Mouse (Mus musculus) cerebellum, postnatal 14 days (tissue): ENCODE measurements around the gene Olfr984.

Experiments used
- DNase-seq, 2 experiments: peaks; one replicate each; pipeline ENCODE4 v3.0.0; 2021; ENCODE audit warnings: mixed read lengths in 2 of 2

The Olfr984 gene

DNA sequence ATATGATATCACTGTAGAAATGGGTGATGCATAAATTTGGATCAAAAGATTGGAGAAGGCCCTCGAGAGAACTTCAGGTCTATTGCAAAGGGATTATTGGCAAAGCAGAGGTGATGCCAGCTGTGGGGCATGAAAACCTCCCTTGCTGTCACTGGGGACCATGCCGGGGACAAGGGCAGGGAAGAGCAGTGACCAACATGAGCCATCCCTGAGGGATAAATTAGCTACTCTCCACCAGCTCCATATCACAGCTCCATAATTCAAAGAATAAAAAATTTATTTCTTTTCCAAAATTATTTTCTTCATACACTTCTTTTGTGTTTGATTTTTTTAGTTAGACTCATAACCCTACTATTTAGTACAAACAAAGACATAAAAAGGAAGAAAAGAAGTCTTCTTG is at the start of gene Olfr984:
TSS of gene Olfr984 (minus strand) at position 101 of the 400 bp plus-strand sequence.
- no peak for DNase-seq

DNA sequence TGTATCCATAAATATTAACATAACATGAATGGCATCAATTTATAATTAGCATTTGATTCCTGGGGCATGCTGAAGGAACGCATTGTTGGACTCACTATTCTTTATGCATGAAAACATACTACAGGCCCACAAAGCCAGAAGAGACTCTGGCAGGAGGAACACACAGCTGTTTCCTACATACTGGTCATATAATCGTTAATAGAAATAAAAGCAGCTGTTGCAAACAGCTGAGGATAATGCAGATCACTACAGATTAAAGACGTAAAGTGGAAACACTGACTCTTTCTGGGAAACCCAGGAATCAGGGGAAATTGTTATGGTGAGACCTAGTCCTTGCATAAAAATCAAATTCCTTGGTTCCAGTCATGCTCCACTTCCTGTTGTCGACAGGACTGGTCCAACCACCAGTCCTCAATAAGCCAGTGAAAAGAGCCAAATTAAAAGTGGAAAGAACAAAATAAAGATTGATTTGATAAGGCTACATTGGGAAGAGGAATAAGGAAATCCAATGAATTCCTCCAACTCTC is 41.2 kb upstream of the Olfr984 start:
- DNase-seq: no peak

DNA sequence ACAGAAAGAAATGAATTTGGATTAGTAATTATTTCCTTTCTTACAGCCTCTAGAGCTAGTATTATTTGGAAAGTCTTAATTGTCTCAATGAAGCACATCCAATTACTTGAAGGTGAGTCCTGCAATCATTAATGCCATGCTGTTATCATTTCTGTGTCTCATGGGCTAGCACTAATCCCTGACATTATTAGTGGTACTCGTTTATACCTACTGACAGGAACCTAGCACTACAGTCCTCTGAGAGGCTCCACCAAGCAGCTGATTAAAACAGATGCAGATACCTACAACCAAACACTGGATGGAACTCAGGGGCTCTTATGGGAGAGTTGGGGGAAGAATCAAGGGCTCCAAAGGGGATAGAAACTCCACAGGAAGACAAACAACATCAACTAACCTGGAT is 27.5 kb upstream of the Olfr984 start:
- DNase-seq: no peak

DNA sequence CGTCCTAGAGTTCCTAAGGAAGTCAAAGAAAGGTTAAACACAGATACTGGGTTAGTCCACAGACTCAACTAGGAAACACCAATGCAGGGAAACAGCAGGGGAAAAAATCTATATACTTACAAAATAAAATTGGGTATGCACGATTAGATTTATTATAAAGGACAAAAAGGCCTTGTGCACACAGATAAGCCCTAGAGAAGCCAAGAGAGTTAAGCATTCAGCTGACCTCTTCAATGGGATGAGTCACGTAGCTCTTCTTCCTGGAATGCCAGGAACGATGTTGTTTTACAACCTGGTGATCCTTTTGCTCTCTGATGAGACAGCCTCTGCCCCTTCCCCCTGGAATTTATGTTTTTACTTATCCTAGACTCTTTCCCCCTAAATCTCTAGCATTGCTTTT is 25.5 kb upstream of the Olfr984 start:
- no peak for DNase-seq

DNA sequence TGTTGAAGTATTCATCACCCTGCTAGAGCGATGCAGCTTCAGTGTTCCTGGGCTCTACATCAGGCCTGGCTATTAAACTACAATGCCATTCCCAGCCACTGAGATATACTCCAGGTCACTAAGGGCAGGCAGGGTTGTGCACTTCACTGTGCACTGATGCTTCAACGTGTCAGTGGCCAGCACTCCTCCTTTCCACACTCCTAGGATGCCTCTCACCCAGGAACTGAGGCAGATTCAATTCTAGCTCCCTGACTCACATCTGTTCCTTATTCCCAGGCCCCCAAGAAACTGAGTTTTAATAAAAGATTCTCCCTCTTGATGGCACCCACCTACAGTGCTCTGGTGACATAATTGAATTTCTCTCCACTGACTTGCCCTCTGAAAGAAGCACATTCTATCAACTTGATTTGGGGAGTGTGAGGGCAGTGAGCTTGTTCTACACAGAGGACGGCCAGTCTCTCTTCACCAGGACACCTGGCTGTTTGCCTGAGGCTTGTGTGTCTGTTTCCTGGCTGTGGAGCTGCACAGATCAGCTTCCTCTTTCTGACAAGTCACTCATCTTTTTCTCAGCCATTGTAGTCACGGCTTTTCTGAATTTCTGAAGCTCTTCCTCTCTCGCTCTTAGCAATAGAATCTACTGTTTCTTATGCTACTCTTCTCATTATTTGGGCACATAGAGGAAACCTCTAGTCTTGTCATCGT is 23.1 kb upstream of the Olfr984 start:
- DNase-seq: peak; percentile 24

DNA sequence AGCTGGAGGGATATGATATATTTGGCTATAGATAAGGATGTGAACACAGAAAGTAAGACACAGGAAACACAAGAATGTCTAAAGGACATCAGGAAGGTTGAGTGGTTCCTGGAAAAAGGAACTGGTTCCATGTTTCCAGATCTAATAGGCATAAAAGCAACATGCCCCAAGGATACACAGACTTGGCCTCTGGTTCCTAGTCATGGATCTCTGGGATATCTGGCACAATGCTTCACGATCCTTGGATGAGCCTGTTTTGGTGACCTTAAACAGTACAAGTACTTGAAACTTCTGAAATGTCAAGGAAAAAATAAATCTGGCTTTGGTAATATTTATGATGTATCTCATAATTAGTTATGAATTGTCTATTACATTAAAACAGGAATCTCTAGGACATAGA is 16.6 kb upstream of the Olfr984 start:
- DNase-seq: no peak

DNA sequence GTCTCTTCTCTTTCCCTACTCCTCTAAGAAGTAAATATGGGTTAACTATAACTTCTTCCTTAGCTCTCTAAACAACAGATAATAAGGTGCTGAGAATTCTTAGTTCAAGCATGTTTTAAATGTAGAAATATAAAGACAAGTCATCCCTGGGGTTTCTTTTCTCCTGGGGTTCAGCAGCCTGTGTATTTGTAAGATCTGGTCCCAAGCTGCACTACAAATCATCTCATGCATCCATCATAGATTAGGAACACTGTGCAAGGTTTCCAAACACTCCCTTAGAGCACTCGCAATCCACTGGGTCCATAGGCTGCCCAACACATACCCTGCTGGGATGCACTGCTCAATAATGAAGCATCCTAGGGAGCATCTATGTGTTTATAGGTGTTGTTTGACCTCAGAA is 16.1 kb upstream of the Olfr984 start, which contains the start of gene Olfr985:
TSS of gene Olfr985 (minus strand) at position 101 of the 400 bp plus-strand sequence.
- DNase-seq: no peak

DNA sequence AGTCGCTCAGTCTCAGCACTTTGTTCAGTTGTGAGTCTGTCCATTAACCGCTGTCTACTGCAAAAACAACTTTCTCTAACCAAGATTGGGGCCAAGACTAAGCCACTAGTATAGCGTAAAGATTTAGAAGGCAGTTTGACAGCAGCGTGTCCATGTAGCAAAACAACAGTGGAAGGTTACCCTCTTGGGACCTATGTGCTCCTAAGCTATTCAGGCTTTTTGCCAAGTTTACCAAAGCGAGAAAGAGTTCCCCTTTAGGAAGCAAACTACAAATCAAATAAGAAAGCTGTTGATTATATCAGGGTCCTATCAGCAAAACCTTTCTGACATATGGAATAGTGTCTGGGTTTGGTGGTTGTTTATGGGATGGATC is 3.3 kb upstream of the Olfr984 start:
- DNase-seq: no peak

DNA sequence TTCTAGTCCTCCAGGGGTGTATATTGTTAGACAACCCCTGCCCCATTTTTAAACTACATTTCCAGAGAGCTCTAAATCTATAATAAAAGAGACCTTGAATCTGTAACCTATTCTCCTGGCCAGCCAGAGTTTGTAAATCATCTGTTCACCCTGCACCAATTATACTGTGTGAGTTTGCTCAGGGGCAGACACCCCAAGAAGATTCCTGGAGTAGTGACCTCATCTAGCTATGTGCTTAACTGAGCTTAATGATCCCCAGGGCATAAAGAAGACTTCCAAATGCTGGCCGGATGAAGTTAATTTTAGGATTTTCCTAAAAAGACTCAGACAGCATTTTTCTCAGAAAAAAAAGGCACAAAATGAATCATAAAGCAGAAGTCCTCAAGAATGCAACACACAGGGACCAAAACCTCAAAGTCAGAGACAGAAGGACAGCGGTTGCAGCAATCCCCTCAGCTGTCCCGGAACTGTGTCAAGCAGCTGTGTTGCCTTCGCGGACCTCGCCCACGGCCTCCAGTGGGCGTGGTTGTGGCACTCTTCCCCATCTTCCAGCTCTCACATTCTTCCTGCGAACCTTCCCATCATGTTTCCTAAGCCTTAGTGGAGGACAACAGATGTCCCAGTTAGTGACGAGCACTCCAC is 2.8 kb upstream of the Olfr984 start:
- DNase-seq: no peak

DNA sequence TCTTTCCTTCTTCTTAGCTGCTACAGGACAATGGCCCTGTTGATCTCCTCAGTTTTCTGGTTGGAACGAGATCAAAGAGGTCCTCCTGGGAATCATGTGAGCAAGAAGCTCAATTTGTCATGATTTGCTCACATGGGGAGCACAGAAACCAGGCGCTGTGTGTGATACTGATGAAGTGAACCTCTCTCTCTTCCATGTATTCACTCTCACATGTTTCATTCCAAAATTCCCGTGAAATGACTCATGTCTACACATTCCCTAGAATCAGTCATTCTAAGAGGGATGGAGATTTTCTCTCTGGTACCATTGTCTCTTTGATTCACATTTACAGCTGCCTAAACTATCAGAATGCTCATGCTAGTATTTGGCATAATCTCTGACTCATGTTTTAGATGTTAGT is 19.2 kb downstream of the Olfr984 start:
- DNase-seq: no peak

DNA sequence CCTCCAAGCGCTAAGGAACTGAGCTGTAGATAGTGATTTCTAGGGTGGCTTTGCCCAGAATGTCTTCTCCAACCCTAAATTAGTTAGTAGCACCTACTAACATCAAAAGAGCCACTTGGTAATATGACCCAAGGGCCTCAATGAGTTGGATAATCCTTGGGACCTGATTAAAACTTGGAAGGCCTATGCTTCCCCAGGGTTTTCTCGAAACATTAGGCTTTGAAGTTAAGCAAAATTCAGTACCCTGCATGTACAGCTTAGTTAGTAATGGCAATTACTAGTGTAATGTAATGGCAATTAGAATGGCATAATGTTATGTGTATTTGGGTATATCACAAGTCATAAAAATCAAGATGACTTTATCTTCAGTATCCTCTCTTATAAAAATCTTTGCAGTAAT is 20.5 kb downstream of the Olfr984 start, which contains the start of gene Olfr983:
TSS of gene Olfr983 (minus strand) at position 101 of the 400 bp plus-strand sequence.
- DNase-seq: no peak

DNA sequence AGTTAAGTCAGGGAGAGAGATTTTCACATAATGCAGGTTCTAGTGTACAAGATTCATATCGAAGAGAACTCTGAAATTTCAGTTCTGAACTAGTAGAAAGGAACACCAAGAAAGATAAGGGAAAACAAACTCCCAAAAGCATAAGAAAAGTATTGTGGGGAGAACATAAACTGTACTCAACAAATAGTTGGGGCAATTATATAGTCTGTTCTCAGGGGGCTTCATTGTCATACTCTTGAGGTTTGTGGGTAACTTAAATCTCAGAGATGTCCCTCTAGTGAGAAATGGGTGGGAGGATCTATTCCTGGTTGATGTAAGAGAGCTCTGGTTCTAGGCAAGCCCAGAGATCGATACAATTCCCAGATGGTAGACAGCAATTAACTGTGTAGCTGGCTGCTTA is 40.5 kb downstream of the Olfr984 start, which contains the start of gene Olfr982:
TSS of gene Olfr982 (plus strand) at position 301 of the 400 bp plus-strand sequence.
- DNase-seq: no peak

DNA sequence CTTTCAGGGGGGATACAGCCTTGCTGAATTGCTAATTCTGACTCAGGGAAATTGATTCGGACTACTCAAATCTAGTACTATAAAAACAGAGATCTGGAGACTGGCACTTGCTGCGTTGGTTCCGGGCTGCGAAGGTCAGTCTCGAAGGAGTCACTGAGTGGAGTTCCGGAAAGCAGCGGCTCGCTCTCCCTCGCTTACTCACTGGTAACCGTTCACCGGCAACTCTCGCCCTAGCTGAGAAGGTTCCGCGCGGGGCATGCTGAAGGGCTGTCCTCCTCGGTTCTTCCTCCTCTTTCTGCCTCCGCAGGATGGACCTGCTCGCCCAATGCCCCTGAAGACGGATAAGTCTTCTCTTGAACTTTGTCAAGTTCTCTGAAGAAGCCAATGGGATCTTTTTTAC is 63.9 kb downstream of the Olfr984 start:
- no peak for DNase-seq
